Mouse (Mus musculus) left cerebral cortex, postnatal 14 days (tissue): ENCODE measurements around the gene Ccdc136. TPM values are rescaled to one million over a fixed set of nuclear protein-coding genes. Genes with fewer than 3 reads are reported as not detected.
"Not testable (repeated sequence)": the region's sequence is repeated elsewhere in the genome, so short reads cannot be mapped to it uniquely, and the experiment has no call there.

Experiments used
- DNase-seq, 2 experiments: peaks; one replicate each; pipeline ENCODE4 v3.0.0; 2021 to 2022; ENCODE audit warnings: low spot score in 2 of 2, mixed read lengths in 1 of 2
- intact Hi-C: fragments of 180-260 bp; cut with DNase I; formaldehyde crosslinking; loops from one replicate; pipeline ENCODE4 v1.15.1; 2025
- long read RNA-seq, 2 experiments: library from polyadenylated mRNA; stranded (forward); transcript quantifications; one replicate each; pipeline ENCODE4 v2.0.0; 2021
- total RNA-seq, 2 experiments: library from RNA; stranded (reverse); gene quantifications; 2 replicates each; pipeline ENCODE4 v1.2.3; 2021

Ccdc136 gene
- total RNA-seq = 100 to 1,000 TPM in 1 of 2 experiments, 10 to 100 TPM in 1; 90.1 to 104 TPM
- long read RNA-seq, experiment 1, transcript Ccdc136-206 (10 exons, 1,703 nt) = major isoform, 105 of 178 reads
- long read RNA-seq, experiment 1, partial matches to known transcripts = 11 of 178 reads
- long read RNA-seq, experiment 1, other reads (novel, unspliced or antisense) = 58 of 178 reads
- long read RNA-seq, experiment 2, transcript Ccdc136-206 (10 exons, 1,703 nt) = major isoform, 61 of 129 reads
- long read RNA-seq, experiment 2, partial matches to known transcripts = 12 of 129 reads
- long read RNA-seq, experiment 2, other reads (novel, unspliced or antisense) = 52 of 129 reads

- DNase-seq = peak; percentile 67 to 75
- intact Hi-C loops = loop anchor here (10.0 kb wide), 1 partner anchor 139 kb away; no protein-coding TSS in a partner anchor
Observed at GRCm38 (mm10) chr6:29395910-29396713, at the start of gene Ccdc136. Gene Ccdc136 (plus strand): TSS chr6:29396309.

GRCm38 (mm10) chr6:29346512-29346911, 49.6 kb upstream of the Ccdc136 start:
- intact Hi-C loops, DNase-seq: not testable (repeated sequence)

GRCm38 (mm10) chr6:29347189-29347588, 48.9 kb upstream of the Ccdc136 start:
- intact Hi-C loops = no loop called here
- no peak for DNase-seq

- intact Hi-C loops = no loop called here
- DNase-seq = peak; percentile 99
Observed at GRCm38 (mm10) chr6:29347665-29348370, 48.3 kb upstream of the Ccdc136 start, which contains the start of gene Calu. Gene Calu (plus strand): TSS chr6:29348069.

GRCm38 (mm10) chr6:29348371-29348724, 47.8 kb upstream of the Ccdc136 start:
- intact Hi-C loops = no loop called here

GRCm38 (mm10) chr6:29351613-29352012, 44.5 kb upstream of the Ccdc136 start:
- no peak for DNase-seq
- intact Hi-C loops = no loop called here

More at GRCm38 (mm10) chr6:29348371-29348724, 47.8 kb upstream of the Ccdc136 start:
- no peak for DNase-seq

GRCm38 (mm10) chr6:29352816-29353215, 43.3 kb upstream of the Ccdc136 start:
- DNase-seq = no peak
- intact Hi-C loops = no loop called here

- intact Hi-C loops = no loop called here
- no peak for DNase-seq
Observed at GRCm38 (mm10) chr6:29359386-29359785, 36.7 kb upstream of the Ccdc136 start.

GRCm38 (mm10) chr6:29360211-29360610, 35.9 kb upstream of the Ccdc136 start:
- no peak for DNase-seq
- intact Hi-C loops = no loop called here

GRCm38 (mm10) chr6:29362246-29363128, 33.6 kb upstream of the Ccdc136 start:
- no peak for DNase-seq

GRCm38 (mm10) chr6:29363129-29363515, 33.0 kb upstream of the Ccdc136 start:
- no peak for DNase-seq
- intact Hi-C loops = no loop called here

More at GRCm38 (mm10) chr6:29362246-29363128, 33.6 kb upstream of the Ccdc136 start:
- intact Hi-C loops = no loop called here

GRCm38 (mm10) chr6:29365277-29365676, 30.8 kb upstream of the Ccdc136 start:
- intact Hi-C loops = no loop called here

GRCm38 (mm10) chr6:29377386-29377785, 18.7 kb upstream of the Ccdc136 start:
- DNase-seq = no peak
- intact Hi-C loops = no loop called here

More at GRCm38 (mm10) chr6:29365277-29365676, 30.8 kb upstream of the Ccdc136 start:
- DNase-seq = no peak

GRCm38 (mm10) chr6:29378678-29379077, 17.4 kb upstream of the Ccdc136 start:
- DNase-seq = no peak
- intact Hi-C loops = no loop called here

- no peak for DNase-seq
- intact Hi-C loops = no loop called here
Observed at GRCm38 (mm10) chr6:29379954-29380353, 16.2 kb upstream of the Ccdc136 start.

GRCm38 (mm10) chr6:29382442-29382841, 13.7 kb upstream of the Ccdc136 start:
- intact Hi-C loops = no loop called here
- no peak for DNase-seq

- intact Hi-C loops = no loop called here
Observed at GRCm38 (mm10) chr6:29388052-29388518, 8.0 kb upstream of the Ccdc136 start, which contains the start of gene Opn1sw. Gene Opn1sw (minus strand): TSS chr6:29388468.

GRCm38 (mm10) chr6:29388606-29389080, 7.5 kb upstream of the Ccdc136 start:
- intact Hi-C loops = no loop called here

More at GRCm38 (mm10) chr6:29388052-29388518, 8.0 kb upstream of the Ccdc136 start, which contains the start of gene Opn1sw:
- no peak for DNase-seq

More at GRCm38 (mm10) chr6:29388606-29389080, 7.5 kb upstream of the Ccdc136 start:
- DNase-seq = peak; percentile 84 to 85
